Mouse (Mus musculus): ENCODE measurements around the gene Cmpk1.
"Not testable (repeated sequence)": the region's sequence is repeated elsewhere in the genome, so short reads cannot be mapped to it uniquely, and the experiment has no call there.

- not testable (repeated sequence) for TF ChIP-seq CTCF, POLR2A (IDR thresholded peaks at IDR 0.05; ENCODE audit: insufficient read depth, low read depth, low read length)
These were observed 26.2 kb downstream of the Cmpk1 start for GRCm38 (mm10) chr4:114960881-114961280.

Measured in olfactory bulb, adult 2 months (tissue).